Mouse (Mus musculus) C2C12 (cell line): ENCODE data around the gene Serinc1. TPM values are rescaled to one million over a fixed set of nuclear protein-coding genes. Genes with fewer than 3 reads are reported as not detected.

Experiments
- H3K27me3 ChIP-seq: one replicate; pipeline ENCODE4 v1.6.1; 2011; ENCODE audit not compliant: control insufficient read depth, insufficient read depth, insufficient read length
- H3K36me3 ChIP-seq: one replicate; pipeline ENCODE4 v1.6.1; 2011; ENCODE audit not compliant: control insufficient read depth, insufficient read depth
- H3K4me3 ChIP-seq: one replicate; pipeline ENCODE4 v1.5.1; 2011; ENCODE audit warnings: mild to moderate bottlenecking, control low read depth; ENCODE audit not compliant: poor library complexity, insufficient read depth, severe bottlenecking
- H3K79me2 ChIP-seq: one replicate; pipeline ENCODE4 v1.6.1; 2011; ENCODE audit not compliant: control insufficient read depth, insufficient read depth
- H3K79me3 ChIP-seq: one replicate; pipeline ENCODE4 v1.6.1; 2011; ENCODE audit warnings: low read depth, control low read depth
- H3ac ChIP-seq: one replicate; pipeline ENCODE3; 2011; ENCODE audit warnings: low read depth; ENCODE audit not compliant: control insufficient read depth, insufficient read length
- CEBPB ChIP-seq: IDR thresholded peaks from one replicate; pipeline ENCODE4 v1.6.1; 2011; ENCODE audit warnings: low read depth, mild to moderate bottlenecking, control low read depth, moderate library complexity
- CTCF ChIP-seq: IDR thresholded peaks from one replicate; pipeline ENCODE4 v1.5.1; 2011; ENCODE audit not compliant: control insufficient read depth, insufficient read depth, insufficient read length
- FOSL1 ChIP-seq: IDR thresholded peaks from one replicate; pipeline ENCODE4 v1.8.0; 2011; ENCODE audit warnings: mild to moderate bottlenecking, low read length; ENCODE audit not compliant: poor library complexity, insufficient read depth, severe bottlenecking
- MAX ChIP-seq: IDR thresholded peaks from one replicate; pipeline ENCODE4 v1.6.1; 2011; ENCODE audit warnings: mild to moderate bottlenecking, control low read depth
- MYOD1 ChIP-seq: IDR thresholded peaks from one replicate; pipeline ENCODE4 v1.6.1; 2011; ENCODE audit warnings: low read depth; ENCODE audit not compliant: control insufficient read depth, insufficient read length
- MYOG ChIP-seq: IDR thresholded peaks from one replicate; pipeline ENCODE4 v1.6.1; 2011; ENCODE audit not compliant: control insufficient read depth, insufficient read length; ENCODE audit errors: extremely low read depth
- USF1 ChIP-seq: IDR thresholded peaks from one replicate; pipeline ENCODE4 v1.6.1; 2011; ENCODE audit warnings: low read depth, mild to moderate bottlenecking, control low read depth, moderate library complexity
- long read RNA-seq, 2 experiments: library from polyadenylated mRNA; unstranded; transcript quantifications; one replicate each; pipeline ENCODE4 v2.0.0; 2019 to 2020
- polyA plus RNA-seq: library from polyadenylated mRNA; unstranded; fragments of >200 nt; fragmentation: generic; extraction: Trizol; gene quantifications from one replicate; pipeline ENCODE4 v1.2.1, GENCODE M21; 2012; ENCODE audit warnings: missing spikeins

Gene Serinc1
- 46.7 TPM for polyA plus RNA-seq
- long read RNA-seq, experiment 1, transcript Serinc1-201 (9 exons, 2,880 nt), result major isoform, 123 of 139 reads
- long read RNA-seq, experiment 1, partial matches to known transcripts, result 8 of 139 reads
- long read RNA-seq, experiment 1, other reads (novel, unspliced or antisense), result 8 of 139 reads
- long read RNA-seq, experiment 2, transcript Serinc1-201 (9 exons, 2,880 nt), result major isoform, 868 of 885 reads
- long read RNA-seq, experiment 2, partial matches to known transcripts, result 12 of 885 reads
- long read RNA-seq, experiment 2, other reads (novel, unspliced or antisense), result 4 of 885 reads

- TF ChIP-seq MAX (peak; percentile 78), USF1 (no peak)
- Histone ChIP-seq H3K4me3 (peak within 1 kb of the TSS; percentile 88), H3K36me3 (peaks cover under 1% of the 10 kb centered on the region), H3K79me2 (peaks cover 48% of the 10 kb centered on the region), H3ac (peak within 1 kb of the TSS; percentile 83), H3K79me3 (peaks cover 48% of the 10 kb centered on the region), H3K27me3 (no peaks in the 10 kb centered on the region)
Measured at GRCm38 (mm10) chr10:57532218-57533101, at the start of gene Serinc1. Serinc1 (minus strand) TSS chr10:57532530.

GRCm38 (mm10) chr10:57576721-57577120 lies 44.4 kb upstream of the Serinc1 start:
- Histone ChIP-seq H3K27me3 (no peaks in the 10 kb centered on the region), H3K36me3 (no peaks in the 10 kb centered on the region), H3K79me2 (no peaks in the 10 kb centered on the region), H3K79me3 (no peaks in the 10 kb centered on the region), H3K4me3 (no peak overlapping the region), H3ac (no peak overlapping the region)
- no peak for TF ChIP-seq CTCF
- TF ChIP-seq CEBPB, result no peak
- TF ChIP-seq USF1, result no peak
- TF ChIP-seq MAX, result no peak
- no peak for TF ChIP-seq MYOG
- TF ChIP-seq MYOD1, result no peak
- no peak for TF ChIP-seq FOSL1

- Histone ChIP-seq H3K36me3 (no peaks in the 10 kb centered on the region), H3K79me2 (no peaks in the 10 kb centered on the region), H3ac (no peak overlapping the region), H3K4me3 (no peak overlapping the region), H3K79me3 (no peaks in the 10 kb centered on the region), H3K27me3 (no peaks in the 10 kb centered on the region)
- TF ChIP-seq FOSL1, result no peak
- TF ChIP-seq MAX, result no peak
- no peak for TF ChIP-seq CEBPB
- TF ChIP-seq MYOG, result no peak
- no peak for TF ChIP-seq USF1
- no peak for TF ChIP-seq MYOD1
- no peak for TF ChIP-seq CTCF
Measured at GRCm38 (mm10) chr10:57572130-57572529, 39.8 kb upstream of the Serinc1 start.

DNA sequence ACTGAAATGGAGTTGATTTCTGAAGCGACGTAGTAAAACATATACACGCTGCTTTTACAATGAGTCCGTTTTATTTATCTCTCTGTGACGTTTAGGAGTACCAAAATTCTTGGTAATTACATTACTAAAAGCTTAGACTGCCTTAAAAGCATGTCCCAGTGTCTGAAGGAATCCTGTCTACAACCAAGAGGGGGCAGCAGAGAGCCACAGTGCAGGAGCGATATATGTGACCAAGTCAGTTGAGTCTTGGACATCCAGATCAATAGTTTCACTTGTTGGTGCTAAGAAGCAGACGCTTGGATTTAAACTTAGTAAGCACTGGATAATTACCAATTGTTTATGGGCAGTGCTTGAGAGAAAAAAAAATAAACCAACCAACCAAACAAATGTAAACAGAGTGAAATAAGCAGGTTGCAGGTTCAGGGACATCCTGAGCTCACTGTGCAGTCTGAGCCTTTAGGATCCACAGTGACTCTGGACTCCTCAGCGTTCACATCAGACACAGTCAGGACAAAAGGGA lies 38.9 kb upstream of the Serinc1 start:
- H3K79me3 ChIP-seq, result no peaks in the 10 kb centered on the region
- no peaks in the 10 kb centered on the region for H3K27me3 ChIP-seq
- H3K79me2 ChIP-seq, result no peaks in the 10 kb centered on the region
- no peak overlapping the region for H3ac ChIP-seq
- H3K4me3 ChIP-seq, result no peak overlapping the region
- TF ChIP-seq CEBPB (no peak), CTCF (peak; percentile 6)
- no peaks in the 10 kb centered on the region for H3K36me3 ChIP-seq

DNA sequence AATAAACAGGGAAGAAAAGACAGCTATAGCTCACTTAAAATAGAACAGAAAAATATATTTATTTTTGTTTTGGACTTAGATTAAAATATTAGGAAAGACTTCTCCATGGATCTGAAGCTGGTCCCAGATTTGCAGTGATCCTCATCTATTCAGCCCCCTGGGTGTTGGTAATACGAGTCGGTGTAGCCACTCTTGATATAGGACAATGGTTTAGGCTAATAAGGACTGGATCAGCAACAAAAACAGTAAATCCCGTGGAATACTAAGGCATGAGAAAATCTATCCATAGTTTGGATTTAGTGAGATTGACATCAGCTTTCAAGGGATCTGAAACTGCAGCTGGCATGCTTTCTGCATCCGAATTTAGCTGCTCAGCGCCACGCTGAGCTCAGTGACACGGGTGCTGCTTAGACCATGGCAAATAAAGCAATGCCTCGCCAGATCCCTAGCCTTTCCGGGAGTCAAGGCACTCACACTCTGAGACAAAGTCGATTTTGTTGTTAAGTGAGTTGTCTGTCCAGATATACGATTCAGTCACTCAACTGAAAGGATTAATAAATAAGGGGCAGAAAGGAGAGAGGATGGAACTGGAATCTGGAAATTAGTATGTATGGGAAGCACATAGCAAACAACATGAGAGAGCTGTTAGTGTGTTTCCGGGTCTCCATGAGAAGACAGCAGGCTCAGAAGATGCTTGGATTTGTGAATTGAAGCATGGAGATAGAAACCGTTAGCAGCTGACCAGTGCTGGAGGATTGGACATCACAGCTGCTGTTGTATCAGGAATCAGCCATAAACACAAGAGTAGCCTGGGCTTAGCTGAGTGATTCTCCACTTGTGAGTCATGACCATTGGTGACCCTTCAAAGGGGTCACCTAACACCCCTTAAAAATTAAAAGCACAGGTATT lies 36.9 kb upstream of the Serinc1 start:
- Histone ChIP-seq H3K36me3 (no peaks in the 10 kb centered on the region), H3K27me3 (no peaks in the 10 kb centered on the region), H3K79me2 (no peaks in the 10 kb centered on the region), H3K4me3 (no peak overlapping the region), H3ac (no peak overlapping the region), H3K79me3 (no peaks in the 10 kb centered on the region)
- TF ChIP-seq MYOG (no peak), MYOD1 (peak; percentile 74)
